Mouse (Mus musculus): ENCODE results near the gene Cyp46a1.

GRCm38 (mm10) chr12:108367909-108368308 lies 33.7 kb downstream of the Cyp46a1 start:
- TF ChIP-seq TAL1 (IDR thresholded peaks at IDR 0.05; ENCODE audit: low read length) (no peak), GATA1 (IDR thresholded peaks at IDR 0.05; ENCODE audit: low read length) (no peak)
